Comparison of ENCODE assay signal across 21 mouse cellular contexts in the genomic region with DNA sequence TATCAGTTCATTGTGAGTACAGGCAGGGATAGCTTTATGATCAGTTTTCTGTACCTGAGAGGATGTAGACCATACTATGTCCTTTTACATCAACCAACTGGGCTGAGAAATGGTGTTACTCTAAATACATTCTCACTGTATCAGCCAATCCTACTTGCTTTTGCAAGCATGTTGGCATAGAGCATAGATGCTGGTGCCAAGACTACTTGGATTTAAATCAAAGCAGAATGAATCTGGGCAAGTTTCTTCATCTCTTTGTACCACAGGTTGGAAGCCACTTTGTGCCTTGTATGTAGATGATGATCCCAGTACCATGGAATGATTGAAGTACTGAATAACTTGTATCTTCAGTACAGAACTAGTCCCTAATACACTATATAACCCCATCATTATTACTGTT.
DNase-seq lines count a peak whose midpoint lies in the region; ATAC-seq and TF ChIP-seq lines count a peak whose summit lies in the region.
"Had no signal": no experiment of that assay in that cellular context is flagged by ENCODE, and none has a peak within 500 bp of the region (broad histone marks: within the 10 kb centered on the region; RNA-seq: fewer than 3 reads in every experiment).

No protein-coding gene starts in this region.

- H3K9me3 ChIP-seq in forebrain, embryonic 15.5 days = no peaks in the 10 kb centered on the region
- H3K9me3 ChIP-seq in forebrain, embryonic 13.5 days (replicated peaks) = no peaks in the 10 kb centered on the region
- H3K9me3 ChIP-seq in liver, embryonic 12.5 days (replicated peaks) = no peaks in the 10 kb centered on the region
- H3K9me3 ChIP-seq in limb, embryonic 10.5 days (replicated peaks) = no peaks in the 10 kb centered on the region
- H3K9me3 ChIP-seq: embryonic facial prominence, embryonic 10.5 days; G1E; heart, embryonic 13.5 days; hindbrain, embryonic 12.5 days had no signal

- no peak for TF ChIP-seq CTCF in liver, adult 2 months (IDR thresholded peaks at IDR 0.05; ENCODE audit: low read depth, low read length)

- H3K36me3 ChIP-seq in forebrain, embryonic 15.5 days = no peaks in the 10 kb centered on the region
- H3K36me3 ChIP-seq in forebrain, embryonic 13.5 days (ENCODE audit: poor library complexity, severe bottlenecking) = no peaks in the 10 kb centered on the region
- no peaks in the 10 kb centered on the region for H3K36me3 ChIP-seq in liver, adult 2 months (ENCODE audit: control insufficient read depth, insufficient read depth, low read length)
- H3K36me3 ChIP-seq in liver, embryonic 12.5 days = no peaks in the 10 kb centered on the region
- H3K36me3 ChIP-seq in limb, embryonic 10.5 days = no peaks in the 10 kb centered on the region
- H3K36me3 ChIP-seq: embryonic facial prominence, embryonic 10.5 days; G1E; heart, embryonic 13.5 days; hindbrain, embryonic 12.5 days had no signal

- no peak overlapping the region for H3K4me3 ChIP-seq in forebrain, embryonic 15.5 days
- no peak overlapping the region for H3K4me3 ChIP-seq in forebrain, embryonic 13.5 days
- H3K4me3 ChIP-seq in liver, adult 2 months (ENCODE audit: insufficient read depth, low read depth, low read length) = no peak overlapping the region
- no peak overlapping the region for H3K4me3 ChIP-seq in liver, embryonic 12.5 days
- H3K4me3 ChIP-seq in limb, embryonic 10.5 days = no peak overlapping the region
- H3K4me3 ChIP-seq: embryonic facial prominence, embryonic 10.5 days; gastrocnemius, adult 2 months; heart, embryonic 13.5 days; hindbrain, embryonic 12.5 days had no signal

- TF ChIP-seq POLR2A in liver, adult 2 months (IDR thresholded peaks at IDR 0.05; ENCODE audit: extremely low read depth, insufficient read depth, low read length) = no peak

- no peaks in the 10 kb centered on the region for H3K79me2 ChIP-seq in liver, adult 2 months (ENCODE audit: control insufficient read depth, insufficient read depth, low read length)

- ATAC-seq in forebrain, embryonic 15.5 days (replicated peaks) = peak; percentile 49; the same call in 1 of the 2 replicates
- ATAC-seq in forebrain, embryonic 13.5 days = no peak; the same call in 1 of the 2 replicates
- no peak for ATAC-seq in liver, embryonic 12.5 days
- ATAC-seq: CD4-positive, CD25-positive, alpha-beta regulatory T cell, adult 4 months; hindbrain, embryonic 16.5 days had no signal

- no peaks in the 10 kb centered on the region for H3K27me3 ChIP-seq in forebrain, embryonic 15.5 days
- no peaks in the 10 kb centered on the region for H3K27me3 ChIP-seq in forebrain, embryonic 13.5 days
- H3K27me3 ChIP-seq in liver, adult 2 months (ENCODE audit: control insufficient read depth, insufficient read depth, low read length) = no peaks in the 10 kb centered on the region
- H3K27me3 ChIP-seq in liver, embryonic 12.5 days (replicated peaks) = no peaks in the 10 kb centered on the region
- H3K27me3 ChIP-seq in limb, embryonic 10.5 days (ENCODE audit: low read depth, poor library complexity, severe bottlenecking) = no peaks in the 10 kb centered on the region
- H3K27me3 ChIP-seq: heart, embryonic 13.5 days; hindbrain, embryonic 12.5 days had no signal

- H3K4me2 ChIP-seq in forebrain, embryonic 15.5 days (replicated peaks) = no peak overlapping the region
- no peak overlapping the region for H3K4me2 ChIP-seq in forebrain, embryonic 13.5 days
- no peak overlapping the region for H3K4me2 ChIP-seq in liver, embryonic 12.5 days
- H3K4me2 ChIP-seq: heart, embryonic 13.5 days; hindbrain, embryonic 12.5 days had no signal

- H3K4me1 ChIP-seq in forebrain, embryonic 15.5 days = peaks cover 6% of the 10 kb centered on the region; the same call in 1 of the 2 replicates
- peaks cover 10% of the 10 kb centered on the region for H3K4me1 ChIP-seq in forebrain, embryonic 13.5 days
- H3K4me1 ChIP-seq in liver, adult 2 months (ENCODE audit: control insufficient read depth, insufficient read depth, low read length) = peaks cover 2% of the 10 kb centered on the region; the same call in 1 of the 2 replicates
- H3K4me1 ChIP-seq in liver, embryonic 12.5 days = no peaks in the 10 kb centered on the region
- peaks cover 8% of the 10 kb centered on the region for H3K4me1 ChIP-seq in limb, embryonic 10.5 days

- H3K9ac ChIP-seq in forebrain, embryonic 15.5 days (replicated peaks) = no peak overlapping the region
- H3K9ac ChIP-seq in forebrain, embryonic 13.5 days = no peak overlapping the region
- H3K9ac ChIP-seq in liver, adult 2 months (ENCODE audit: low read depth, low read length) = no peak overlapping the region
- no peak overlapping the region for H3K9ac ChIP-seq in liver, embryonic 12.5 days
- H3K9ac ChIP-seq: heart, embryonic 13.5 days; hindbrain, embryonic 12.5 days had no signal

- no peak overlapping the region for H3K27ac ChIP-seq in forebrain, embryonic 15.5 days (replicated peaks)
- no peak overlapping the region for H3K27ac ChIP-seq in forebrain, embryonic 13.5 days
- no peak overlapping the region for H3K27ac ChIP-seq in liver, adult 2 months (replicated peaks; ENCODE audit: insufficient read depth, low read depth, low read length)
- H3K27ac ChIP-seq in liver, embryonic 12.5 days = no peak overlapping the region
- H3K27ac ChIP-seq in limb, embryonic 10.5 days = no peak overlapping the region
- H3K27ac ChIP-seq: embryonic facial prominence, embryonic 10.5 days; gastrocnemius, adult 2 months; heart, embryonic 13.5 days; hindbrain, embryonic 12.5 days had no signal

- peak; percentile 10 for DNase-seq in adrenal gland, postnatal 10 days
- DNase-seq in adrenal gland, postnatal 36 days = no peak
- peak; percentile 88 for DNase-seq in liver, adult 2 months (ENCODE audit: extremely low read depth, low read depth, low spot score)
- DNase-seq in limb, embryonic 10.5 days (ENCODE audit: low spot score) = no peak
- DNase-seq: B cell, adult 2 months; cerebellum, adult 11-12 months; cerebellum, adult 9-11 months; gastrocnemius, adult 2 months; gastrocnemius, postnatal 25 days; heart, adult 11 months; heart, postnatal 36 days; kidney, adult 2 months had no signal

Comparison
In these comparisons a context has a peak if more than half of its experiments do, and no peak if none do; other contexts are left out.
1. DNase-seq: peak in adrenal gland, postnatal 10 days (single experiment) and liver, adult 2 months (single experiment); none in adrenal gland, postnatal 36 days (0 of 2) and limb, embryonic 10.5 days (single experiment).